Mouse (Mus musculus): ENCODE measurements around the gene Dapk2. TPM values are rescaled to one million over a fixed set of nuclear protein-coding genes. Genes with fewer than 3 reads are reported as not detected.

The Dapk2 gene
- polyA plus RNA-seq, 1 experiment: not detected

GRCm38 (mm10) chr9:66225737-66226485 lies 67.9 kb downstream of the Dapk2 start:
- Histone ChIP-seq H3K27ac (ENCODE audit: insufficient read depth, low read depth, low read length) (no peak overlapping the region), H3K4me3 (ENCODE audit: insufficient read depth, low read depth, low read length) (no peak overlapping the region), H3K4me1 (ENCODE audit: control insufficient read depth, insufficient read depth, low read length) (no peaks in the 10 kb centered on the region)
- 84% methylated on average over 5 of the region's 5 CpGs for WGBS
- no peak for TF ChIP-seq POLR2A (IDR thresholded peaks at IDR 0.05; ENCODE audit: insufficient read depth, low read depth, low read length)
- no peak for TF ChIP-seq CTCF (IDR thresholded peaks at IDR 0.05; ENCODE audit: insufficient read depth, low read depth, low read length)

- 68% methylated on average over 2 of the region's 2 CpGs for WGBS
- no peak overlapping the region for H3K27ac ChIP-seq (ENCODE audit: insufficient read depth, low read depth, low read length)
- H3K4me1 ChIP-seq (ENCODE audit: control insufficient read depth, insufficient read depth, low read length): no peaks in the 10 kb centered on the region
- H3K4me3 ChIP-seq (ENCODE audit: insufficient read depth, low read depth, low read length): no peak overlapping the region
- TF ChIP-seq CTCF (IDR thresholded peaks at IDR 0.05; ENCODE audit: insufficient read depth, low read depth, low read length) (no peak), POLR2A (IDR thresholded peaks at IDR 0.05; ENCODE audit: insufficient read depth, low read depth, low read length) (no peak)
These were observed 70.6 kb downstream of the Dapk2 start for GRCm38 (mm10) chr9:66228456-66229151.

- Histone ChIP-seq H3K4me3 (ENCODE audit: insufficient read depth, low read depth, low read length) (no peak overlapping the region), H3K4me1 (ENCODE audit: control insufficient read depth, insufficient read depth, low read length) (no peaks in the 10 kb centered on the region), H3K27ac (ENCODE audit: insufficient read depth, low read depth, low read length) (no peak overlapping the region)
- 75% methylated on average over 7 of the region's 7 CpGs for WGBS
- TF ChIP-seq POLR2A (IDR thresholded peaks at IDR 0.05; ENCODE audit: insufficient read depth, low read depth, low read length): no peak
- TF ChIP-seq CTCF (IDR thresholded peaks at IDR 0.05; ENCODE audit: insufficient read depth, low read depth, low read length): no peak
These were observed 73.9 kb downstream of the Dapk2 start for GRCm38 (mm10) chr9:66231820-66232479.

- Histone ChIP-seq H3K4me1 (ENCODE audit: control insufficient read depth, insufficient read depth, low read length) (peaks cover 4% of the 10 kb centered on the region; the same call in 1 of the 2 replicates), H3K27ac (ENCODE audit: insufficient read depth, low read depth, low read length) (no peak overlapping the region), H3K4me3 (ENCODE audit: insufficient read depth, low read depth, low read length) (no peak overlapping the region)
- TF ChIP-seq POLR2A (IDR thresholded peaks at IDR 0.05; ENCODE audit: insufficient read depth, low read depth, low read length) (no peak), CTCF (IDR thresholded peaks at IDR 0.05; ENCODE audit: insufficient read depth, low read depth, low read length) (no peak)
- WGBS: 85% methylated on average over 2 of the region's 2 CpGs
These were observed 78.6 kb downstream of the Dapk2 start for GRCm38 (mm10) chr9:66236615-66237014.

- 77% methylated on average over 1 of the region's 1 CpGs for WGBS
- TF ChIP-seq POLR2A (IDR thresholded peaks at IDR 0.05; ENCODE audit: insufficient read depth, low read depth, low read length) (no peak), CTCF (IDR thresholded peaks at IDR 0.05; ENCODE audit: insufficient read depth, low read depth, low read length) (no peak)
- Histone ChIP-seq H3K4me1 (ENCODE audit: control insufficient read depth, insufficient read depth, low read length) (peaks cover 4% of the 10 kb centered on the region; the same call in 1 of the 2 replicates), H3K4me3 (ENCODE audit: insufficient read depth, low read depth, low read length) (no peak overlapping the region), H3K27ac (ENCODE audit: insufficient read depth, low read depth, low read length) (no peak overlapping the region)
These were observed 79.7 kb downstream of the Dapk2 start for GRCm38 (mm10) chr9:66237742-66238141.

- WGBS: 72% methylated on average over 7 of the region's 7 CpGs
- Histone ChIP-seq H3K4me1 (ENCODE audit: control insufficient read depth, insufficient read depth, low read length) (peaks cover 4% of the 10 kb centered on the region; the same call in 1 of the 2 replicates), H3K27ac (ENCODE audit: insufficient read depth, low read depth, low read length) (no peak overlapping the region), H3K4me3 (ENCODE audit: insufficient read depth, low read depth, low read length) (no peak overlapping the region)
- TF ChIP-seq CTCF (IDR thresholded peaks at IDR 0.05; ENCODE audit: insufficient read depth, low read depth, low read length): no peak
- no peak for TF ChIP-seq POLR2A (IDR thresholded peaks at IDR 0.05; ENCODE audit: insufficient read depth, low read depth, low read length)
These were observed 81.2 kb downstream of the Dapk2 start for GRCm38 (mm10) chr9:66239173-66239572.

- WGBS: 83% methylated on average over 3 of the region's 3 CpGs
- Histone ChIP-seq H3K27ac (ENCODE audit: insufficient read depth, low read depth, low read length) (no peak overlapping the region), H3K4me1 (ENCODE audit: control insufficient read depth, insufficient read depth, low read length) (peaks cover 4% of the 10 kb centered on the region; the same call in 1 of the 2 replicates), H3K4me3 (ENCODE audit: insufficient read depth, low read depth, low read length) (no peak overlapping the region)
- no peak for TF ChIP-seq POLR2A (IDR thresholded peaks at IDR 0.05; ENCODE audit: insufficient read depth, low read depth, low read length)
- TF ChIP-seq CTCF (IDR thresholded peaks at IDR 0.05; ENCODE audit: insufficient read depth, low read depth, low read length): no peak
These were observed 81.7 kb downstream of the Dapk2 start for GRCm38 (mm10) chr9:66239691-66240090.

- no peak overlapping the region for H3K4me3 ChIP-seq (ENCODE audit: insufficient read depth, low read depth, low read length)
- H3K4me1 ChIP-seq (ENCODE audit: control insufficient read depth, insufficient read depth, low read length): peaks cover 4% of the 10 kb centered on the region; the same call in 1 of the 2 replicates
- TF ChIP-seq CTCF (IDR thresholded peaks at IDR 0.05; ENCODE audit: insufficient read depth, low read depth, low read length) (no peak), POLR2A (IDR thresholded peaks at IDR 0.05; ENCODE audit: insufficient read depth, low read depth, low read length) (no peak)
- whole genome bisulfite sequencing: 70% methylated on average over 4 of the region's 4 CpGs
- H3K27ac ChIP-seq (ENCODE audit: insufficient read depth, low read depth, low read length): no peak overlapping the region
These were observed 82.5 kb downstream of the Dapk2 start for GRCm38 (mm10) chr9:66240493-66240892.

Measured in olfactory bulb, adult 2 months (tissue).